Mouse (Mus musculus) CH12.LX (cell line): Measurements from ENCODE around the gene Hpse. TPM values are rescaled to one million over a fixed set of nuclear protein-coding genes. Genes with fewer than 3 reads are reported as not detected.

Experiments used
- DNase-seq: peaks from one replicate; pipeline ENCODE4 v3.0.0-alpha.2; 2013; ENCODE audit errors: extremely low read depth
- H3K27ac ChIP-seq: 2 replicates; pipeline ENCODE4 v1.5.1; 2012; ENCODE audit warnings: low read depth, mild to moderate bottlenecking, control low read depth, moderate library complexity; ENCODE audit not compliant: insufficient read depth
- H3K27me3 ChIP-seq: replicated peaks from 2 replicates; pipeline ENCODE3; 2012; ENCODE audit warnings: inconsistent platforms
- H3K36me3 ChIP-seq, 2 experiments: replicated peaks in 1 of 2; 2 replicates each; pipeline versions ENCODE3 to v1.6.1; 2012; ENCODE audit warnings: inconsistent platforms in 1 of 2, low read length in 1 of 2, mild to moderate bottlenecking in 1 of 2, mixed read lengths in 1 of 2, moderate library complexity in 1 of 2; ENCODE audit not compliant: control insufficient read depth in 1 of 2, insufficient read depth in 1 of 2
- H3K4me1 ChIP-seq, 2 experiments: 2 replicates each; pipeline ENCODE4 v1.6.1; 2012; ENCODE audit warnings: inconsistent platforms in 1 of 2, moderate library complexity in 1 of 2; ENCODE audit not compliant: insufficient read depth in 2 of 2, control insufficient read depth in 1 of 2
- H3K4me2 ChIP-seq: 2 replicates; pipeline ENCODE4 v1.6.1; 2012; ENCODE audit warnings: low read depth, mild to moderate bottlenecking, control low read depth; ENCODE audit not compliant: poor library complexity, insufficient read depth, severe bottlenecking
- H3K4me3 ChIP-seq, 3 experiments: fragments of 150-350 bp in 1 of 3; sonication (generic) in 1 of 3; replicated peaks in 1 of 3; 2 replicates each; pipeline versions ENCODE3 to v1.5.1; 2011 to 2012; ENCODE audit warnings: low read depth in 2 of 3, low read length in 2 of 3, mild to moderate bottlenecking in 2 of 3, moderate library complexity in 2 of 3, control low read depth in 1 of 3, improper control_type of control experiment in 1 of 3, inconsistent platforms in 1 of 3, mixed read lengths in 1 of 3; ENCODE audit not compliant: poor library complexity in 1 of 3
- H3K79me2 ChIP-seq: replicated peaks from 2 replicates; pipeline ENCODE4 v1.6.1; 2012; ENCODE audit warnings: mild to moderate bottlenecking, moderate library complexity; ENCODE audit not compliant: control insufficient read depth, poor library complexity, insufficient read depth, severe bottlenecking; ENCODE audit errors: extremely low read depth
- H3K9ac ChIP-seq: 2 replicates; pipeline ENCODE4 v1.6.1; 2012; ENCODE audit warnings: low read depth, mild to moderate bottlenecking, control low read depth, moderate library complexity; ENCODE audit not compliant: insufficient read depth
- H3K9me3 ChIP-seq: replicated peaks from 2 replicates; pipeline ENCODE3; 2012; ENCODE audit warnings: low read length, inconsistent platforms, mixed read lengths
- BHLHE40 ChIP-seq: IDR thresholded peaks from 2 replicates; pipeline ENCODE4 v1.6.1; 2011; ENCODE audit warnings: mild to moderate bottlenecking, low read depth, low read length, improper control_type of control experiment
- CTCF ChIP-seq, 2 experiments: IDR thresholded peaks in 1 of 2; conservative IDR thresholded peaks in 1 of 2; 2 replicates each; pipeline ENCODE4 v1.5.1; 2011 to 2012; ENCODE audit warnings: low read depth in 2 of 2, low read length in 2 of 2, improper control_type of control experiment in 1 of 2, inconsistent platforms in 1 of 2, mild to moderate bottlenecking in 1 of 2, moderate library complexity in 1 of 2
- E2F4 ChIP-seq: IDR thresholded peaks from 2 replicates; pipeline ENCODE4 v1.6.1; 2011; ENCODE audit warnings: low read depth, low read length, improper control_type of control experiment; ENCODE audit not compliant: insufficient replicate concordance
- ELF1 ChIP-seq: IDR thresholded peaks from 2 replicates; pipeline ENCODE4 v1.6.1; 2014; ENCODE audit warnings: low read depth, mild to moderate bottlenecking, inconsistent platforms, low read length, improper control_type of control experiment
- EP300 ChIP-seq: IDR thresholded peaks from 2 replicates; pipeline ENCODE4 v1.6.1; 2011; ENCODE audit warnings: low read length, improper control_type of control experiment
- ETS1 ChIP-seq: conservative IDR thresholded peaks from 2 replicates; pipeline ENCODE4 v1.6.1; 2012; ENCODE audit warnings: low read depth, mild to moderate bottlenecking, inconsistent platforms, low read length, improper control_type of control experiment, moderate library complexity
- GABPA ChIP-seq: IDR thresholded peaks from 2 replicates; pipeline ENCODE4 v1.6.1; 2012; ENCODE audit warnings: low read depth, low read length, improper control_type of control experiment, inconsistent platforms; ENCODE audit not compliant: insufficient replicate concordance
- HCFC1 ChIP-seq: IDR thresholded peaks from 2 replicates; pipeline ENCODE4 v1.6.1; 2012; ENCODE audit warnings: low read depth, mild to moderate bottlenecking, inconsistent platforms, low read length, improper control_type of control experiment
- IRF4 ChIP-seq: IDR thresholded peaks from 2 replicates; pipeline ENCODE4 v1.6.1; 2014; ENCODE audit warnings: low read depth, mild to moderate bottlenecking, inconsistent platforms, low read length, improper control_type of control experiment
- JUND ChIP-seq: conservative IDR thresholded peaks from 2 replicates; pipeline ENCODE4 v1.6.1; 2011; ENCODE audit warnings: low read depth, low read length, improper control_type of control experiment
- KAT2A ChIP-seq: IDR thresholded peaks from 2 replicates; pipeline ENCODE4 v1.6.1; 2012; ENCODE audit warnings: low read length, improper control_type of control experiment, inconsistent platforms; ENCODE audit not compliant: insufficient replicate concordance
- MAZ ChIP-seq: IDR thresholded peaks from 2 replicates; pipeline ENCODE4 v1.6.1; 2012; ENCODE audit warnings: low read depth, mild to moderate bottlenecking, inconsistent platforms, low read length, improper control_type of control experiment, moderate library complexity
- MEF2A ChIP-seq: IDR thresholded peaks from 2 replicates; pipeline ENCODE4 v1.6.1; 2014; ENCODE audit warnings: low read depth, mild to moderate bottlenecking, inconsistent platforms, low read length, improper control_type of control experiment, borderline replicate concordance
- MXI1 ChIP-seq: IDR thresholded peaks from 2 replicates; pipeline ENCODE4 v1.6.1; 2011; ENCODE audit warnings: mild to moderate bottlenecking, low read depth, low read length, improper control_type of control experiment
- MYC ChIP-seq: IDR thresholded peaks from 2 replicates; pipeline ENCODE4 v1.6.1; 2011; ENCODE audit warnings: low read depth, mild to moderate bottlenecking, improper control_type of control experiment, low read length
- NRF1 ChIP-seq: IDR thresholded peaks from 2 replicates; pipeline ENCODE4 v1.6.1; 2014; ENCODE audit warnings: low read depth, mild to moderate bottlenecking, inconsistent platforms, low read length, improper control_type of control experiment, moderate library complexity
- PAX5 ChIP-seq: IDR thresholded peaks from 2 replicates; pipeline ENCODE4 v1.6.1; 2012; ENCODE audit warnings: low read length, inconsistent platforms, mixed read lengths
- POLR2A ChIP-seq: IDR thresholded peaks from 2 replicates; pipeline ENCODE4 v1.6.1; 2011; ENCODE audit warnings: low read depth, mild to moderate bottlenecking, improper control_type of control experiment, low read length
- RAD21 ChIP-seq: IDR thresholded peaks from 2 replicates; pipeline ENCODE4 v1.6.1; 2011; ENCODE audit warnings: low read depth, mild to moderate bottlenecking, low read length, improper control_type of control experiment, moderate library complexity
- SIN3A ChIP-seq: IDR thresholded peaks from 2 replicates; pipeline ENCODE4 v1.6.1; 2012; ENCODE audit warnings: low read length, improper control_type of control experiment, inconsistent platforms
- SMC3 ChIP-seq: IDR thresholded peaks from 2 replicates; pipeline ENCODE4 v1.6.1; 2011; ENCODE audit warnings: low read depth, low read length, improper control_type of control experiment
- TBP ChIP-seq: conservative IDR thresholded peaks from 2 replicates; pipeline ENCODE4 v1.6.1; 2011; ENCODE audit warnings: low read depth, low read length, improper control_type of control experiment
- TCF12 ChIP-seq: IDR thresholded peaks from 2 replicates; pipeline ENCODE4 v1.6.1; 2014; ENCODE audit warnings: low read depth, mild to moderate bottlenecking, inconsistent platforms, low read length, improper control_type of control experiment
- UBTF ChIP-seq: IDR thresholded peaks from 2 replicates; pipeline ENCODE4 v1.6.1; 2012; ENCODE audit warnings: low read depth, mild to moderate bottlenecking, inconsistent platforms, low read length, improper control_type of control experiment, moderate library complexity
- USF1 ChIP-seq: IDR thresholded peaks from 2 replicates; pipeline ENCODE4 v1.6.1; 2014; ENCODE audit warnings: low read depth, mild to moderate bottlenecking, inconsistent platforms, low read length, improper control_type of control experiment
- ZKSCAN1 ChIP-seq: IDR thresholded peaks from 2 replicates; pipeline ENCODE4 v1.6.1; 2012; ENCODE audit warnings: low read depth, inconsistent platforms, low read length, improper control_type of control experiment, borderline replicate concordance
- dilution Hi-C: fragments of 300-500 bp; cut with MboI; formaldehyde crosslinking; loops from 2 replicates; pipeline ENCODE4 v1.14.3; 2020; ENCODE audit warnings: low sequenced_read_pairs; ENCODE audit not compliant: extremely low pct_unique_long_range_greater_than_20kb, extremely low pct_ligation_motif_present
- in situ Hi-C: fragments of 300-500 bp; cut with MboI; formaldehyde crosslinking; loops from 3 replicates; pipeline ENCODE4 v1.14.3; 2019; ENCODE audit warnings: low sequenced_read_pairs, low pct_ligation_motif_present, low pct_unique_long_range_greater_than_20kb, mixed read lengths
- polyA plus RNA-seq: library from polyadenylated mRNA; unstranded; fragments of >175 nt; gene quantifications from 2 replicates; pipeline ENCODE4 v1.2.1, GENCODE M21; 2012; ENCODE audit warnings: low read depth; ENCODE audit not compliant: insufficient read length
- total RNA-seq, 2 experiments: library from RNA; depleted of rRNA; stranded (reverse); fragments of 300-350 nt in 1 of 2; fragments of >200 nt in 1 of 2; gene quantifications; 2 replicates each; pipeline ENCODE4 v1.2.3; 2012 to 2014

Gene Hpse
- total and polyA plus RNA-seq, 3 experiments = 3.3 to 9.5 (median 3.8) TPM

DNA sequence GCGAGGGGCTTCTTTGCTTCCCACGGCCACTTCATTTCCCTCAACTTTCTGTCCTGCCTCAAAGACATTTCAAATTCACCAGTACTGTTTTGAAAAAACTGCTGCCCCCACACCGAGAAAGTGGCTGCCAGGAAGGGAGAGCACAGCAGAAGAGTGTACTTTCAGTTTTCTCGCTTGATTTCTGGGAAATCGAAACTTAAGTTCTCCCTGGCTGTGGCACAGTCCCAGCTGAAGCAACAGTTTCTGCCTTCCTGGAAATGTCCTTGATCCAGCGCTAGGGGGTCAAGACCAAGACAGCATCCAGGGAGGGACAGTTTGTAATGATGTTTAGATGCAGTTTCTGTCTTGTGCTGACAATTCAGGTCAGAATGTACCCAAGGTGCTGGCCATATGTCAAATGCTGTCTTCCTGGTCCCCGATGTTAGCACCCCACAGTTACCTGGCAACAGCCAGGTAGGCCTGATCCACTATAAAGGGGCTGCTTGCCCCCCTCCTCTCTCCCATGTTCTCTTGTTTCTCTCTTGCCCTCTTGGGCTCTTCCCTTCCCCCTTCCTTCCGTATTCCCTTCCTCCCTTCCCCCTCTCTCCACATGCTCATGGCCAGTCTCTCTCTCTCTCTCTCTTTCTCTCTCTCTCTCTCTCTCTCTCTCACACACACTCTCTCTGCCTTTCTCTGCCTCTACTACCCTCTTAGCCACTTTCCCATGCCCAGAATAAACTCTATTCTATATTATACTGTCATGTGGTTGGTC, 82.5 kb downstream of the Hpse start:
- Histone ChIP-seq H3K4me3 (no peak overlapping the region), H3K79me2 (no peaks in the 10 kb centered on the region), H3K27me3 (no peaks in the 10 kb centered on the region), H3K4me2 (peak overlapping the region; percentile 87), H3K27ac (no peak overlapping the region), H3K9ac (no peak overlapping the region), H3K4me1 (peaks cover 27 to 67% of the 10 kb centered on the region in 2 experiments), H3K36me3 (no peaks in the 10 kb centered on the region), H3K9me3 (peaks cover 3% of the 10 kb centered on the region)
- in situ Hi-C loops (no loop called here), dilution Hi-C loops (no loop called here)
- no peak for DNase-seq
- no peak for TF ChIP-seq POLR2A
- no peak for TF ChIP-seq BHLHE40
- TF ChIP-seq HCFC1 = no peak
- no peak for TF ChIP-seq NRF1
- no peak for TF ChIP-seq JUND
- TF ChIP-seq KAT2A = no peak
- TF ChIP-seq IRF4 = no peak
- TF ChIP-seq GABPA = no peak
- TF ChIP-seq MAZ = no peak
- TF ChIP-seq SMC3 = no peak
- TF ChIP-seq ZKSCAN1 = no peak
- TF ChIP-seq ELF1 = no peak
- no peak for TF ChIP-seq MYC
- TF ChIP-seq PAX5 = no peak
- no peak for TF ChIP-seq MEF2A
- no peak for TF ChIP-seq EP300
- no peak for TF ChIP-seq E2F4

DNA sequence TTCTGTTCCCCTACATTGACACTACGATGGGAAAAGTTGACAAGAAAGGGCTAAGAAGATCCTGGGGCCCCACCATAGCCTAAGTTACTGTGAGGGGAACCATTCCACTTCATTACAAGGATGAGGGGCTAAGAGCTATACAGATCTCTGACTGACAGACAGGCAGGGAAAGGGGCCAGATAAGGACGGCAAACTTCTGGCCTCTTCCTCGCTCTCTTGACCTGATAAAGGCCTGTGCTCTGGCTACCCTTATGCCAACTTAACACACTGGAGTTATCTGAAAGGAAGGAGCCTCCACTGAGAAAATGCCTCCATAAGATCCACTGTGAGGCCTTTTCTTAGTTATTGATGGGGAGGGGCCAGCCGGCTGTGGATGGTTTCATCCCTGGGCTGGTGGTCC, 83.6 kb downstream of the Hpse start:
- no peak for DNase-seq
- H3K4me2 ChIP-seq = no peak overlapping the region
- dilution Hi-C loops = no loop called here
- no peak overlapping the region for H3K9ac ChIP-seq
- H3K27ac ChIP-seq = no peak overlapping the region
- TF ChIP-seq POLR2A (no peak), CTCF (conservative IDR thresholded peaks at IDR 0.05 in 1 of 2, IDR thresholded peaks at IDR 0.05 in 1 of 2; ENCODE audit: low read depth in 2 of 2, low read length in 2 of 2) (no peak), MXI1 (no peak), TBP (no peak), ETS1 (no peak), MAZ (no peak), NRF1 (no peak), UBTF (no peak), USF1 (no peak), TCF12 (no peak), SIN3A (no peak), E2F4 (no peak), KAT2A (no peak), RAD21 (no peak)
- TF ChIP-seq, all 38 proteins: peak for 0
- H3K9me3 ChIP-seq = peaks cover 3% of the 10 kb centered on the region
- in situ Hi-C loops = no loop called here
- H3K4me3 ChIP-seq = no peak overlapping the region
- no peaks in the 10 kb centered on the region for H3K36me3 ChIP-seq
- H3K79me2 ChIP-seq = no peaks in the 10 kb centered on the region
- H3K4me1 ChIP-seq = peaks cover 27 to 67% of the 10 kb centered on the region in 2 experiments
- H3K27me3 ChIP-seq = no peaks in the 10 kb centered on the region
